Mouse (Mus musculus): ENCODE measurements around the gene 6030408B16Rik.

The 6030408B16Rik gene

DNA sequence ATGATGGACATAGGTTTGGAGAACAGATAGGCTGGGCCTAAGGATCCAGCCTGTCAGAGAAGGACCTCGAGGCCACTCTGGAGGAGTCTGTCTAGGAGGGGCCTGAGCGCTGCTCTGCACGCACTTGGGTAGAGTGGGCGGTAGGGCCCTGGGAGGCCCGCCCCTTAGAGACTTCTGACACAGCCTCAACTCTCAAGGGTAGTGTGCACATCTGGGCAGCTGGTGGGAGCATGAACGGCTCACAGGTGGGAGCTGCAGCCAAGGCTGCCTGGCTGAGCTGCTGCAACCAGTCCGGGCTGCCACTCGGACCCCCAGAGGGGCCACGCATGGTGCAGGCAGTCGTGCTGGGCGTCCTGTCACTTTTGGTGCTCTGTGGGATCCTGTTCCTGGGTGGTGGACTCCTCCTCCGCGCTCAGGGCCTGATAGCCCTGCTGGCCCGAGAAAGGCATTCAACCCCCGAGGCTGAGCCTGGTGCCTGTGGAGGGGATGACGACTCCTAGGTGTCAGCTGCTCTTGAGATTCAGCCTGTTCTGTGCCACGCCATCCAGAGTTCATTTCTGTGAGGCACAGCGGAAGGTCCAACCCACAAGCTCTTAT, at the start of gene 6030408B16Rik:
6030408B16Rik (plus strand) TSS at position 188 of the 597 bp plus-strand sequence.
- DNase-seq: no peak

DNA sequence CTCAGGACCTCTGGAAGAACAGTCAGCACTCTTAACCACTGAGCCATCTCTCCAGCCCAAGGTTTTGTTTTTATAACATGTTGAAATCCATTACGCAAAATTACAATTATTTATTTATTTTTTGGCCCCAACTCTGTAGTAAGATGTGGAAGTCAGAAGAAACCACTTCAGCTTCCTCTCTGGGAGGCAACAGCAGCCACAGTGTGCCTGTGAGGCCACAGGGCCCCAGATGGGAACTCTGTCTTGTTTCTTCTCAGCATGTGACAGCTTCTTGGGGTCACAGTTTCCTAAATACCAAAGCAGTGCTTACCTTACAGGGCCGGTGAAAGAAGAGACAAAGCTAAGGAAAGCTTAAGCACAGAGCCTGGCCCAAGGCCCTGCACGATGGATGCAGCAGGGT, 49.0 kb upstream of the 6030408B16Rik start:
- no peak for DNase-seq

GRCm38 (mm10) chr15:101246231-101247154, 46.5 kb upstream of the 6030408B16Rik start:
- DNase-seq: peak; percentile 97

DNA sequence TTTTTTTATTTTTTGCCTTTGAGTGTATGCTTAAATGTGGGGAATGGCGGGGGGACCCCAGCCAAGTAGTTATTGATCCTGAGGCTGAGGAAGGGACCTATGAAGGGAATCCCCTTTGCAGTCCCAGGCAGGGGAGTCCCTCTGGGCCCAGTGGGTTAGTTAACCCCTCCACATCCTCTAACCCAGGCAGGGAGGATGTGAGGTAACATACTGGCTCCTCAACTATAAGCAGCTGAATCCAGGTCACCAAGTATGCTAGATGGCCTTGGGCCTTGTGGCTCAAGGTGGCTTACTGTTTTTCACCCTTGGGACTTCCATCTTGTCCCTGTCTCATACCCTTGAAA, 45.9 kb upstream of the 6030408B16Rik start:
- peak; percentile 45 for DNase-seq

- peak; percentile 16 for DNase-seq
These were observed 44.8 kb upstream of the 6030408B16Rik start for GRCm38 (mm10) chr15:101248029-101248710.

DNA sequence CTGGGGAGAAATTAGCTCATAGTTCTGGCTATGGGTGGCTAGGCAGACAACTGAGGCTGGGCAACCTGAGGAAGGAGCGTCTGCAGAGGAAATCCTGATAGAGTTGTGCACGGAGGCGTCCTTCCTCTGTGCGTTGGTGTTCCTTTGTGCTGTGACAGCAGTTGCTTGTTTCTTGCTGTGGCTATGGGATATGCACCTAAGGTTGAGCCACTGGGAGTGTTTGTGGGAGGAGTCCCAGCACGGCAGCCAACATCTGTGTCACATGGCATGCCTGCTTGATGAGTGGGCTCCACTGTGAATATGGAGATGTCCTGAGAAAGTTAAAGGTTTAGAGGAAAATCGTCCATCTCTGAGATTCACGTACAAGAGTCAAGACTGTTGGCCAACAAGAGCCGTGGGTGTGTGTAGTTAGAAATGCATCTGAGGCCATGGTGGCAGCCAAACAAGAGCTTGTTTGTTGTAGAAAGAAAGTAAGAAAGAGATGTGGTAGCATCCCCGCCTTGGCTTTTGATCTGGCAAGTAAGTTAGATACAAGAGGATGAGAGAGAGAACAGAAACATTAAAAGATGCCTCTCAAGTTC, 42.7 kb upstream of the 6030408B16Rik start:
- peak; percentile 51 for DNase-seq

- DNase-seq: no peak
These were observed 41.1 kb upstream of the 6030408B16Rik start for GRCm38 (mm10) chr15:101251930-101252329.

GRCm38 (mm10) chr15:101252614-101253013, 40.4 kb upstream of the 6030408B16Rik start:
- no peak for DNase-seq

DNA sequence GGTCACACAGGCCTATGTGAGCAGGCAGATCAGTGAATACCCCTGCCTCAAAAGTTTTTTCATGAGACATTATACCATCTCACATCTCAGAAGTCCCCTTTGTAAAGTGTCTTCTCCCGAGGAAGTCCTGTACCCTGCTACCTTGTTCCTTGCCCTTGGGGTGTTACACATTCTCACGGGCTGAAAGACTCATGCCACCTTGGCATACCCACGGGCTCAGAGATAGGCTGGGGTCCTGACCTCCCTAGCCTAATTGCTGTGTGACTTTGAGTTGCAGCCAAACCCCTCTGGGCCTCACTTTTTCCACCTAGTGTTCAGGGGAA, 39.5 kb upstream of the 6030408B16Rik start:
- DNase-seq: no peak

- DNase-seq: peak; percentile 80
These were observed 38.9 kb upstream of the 6030408B16Rik start, which contains the start of gene Nr4a1 for GRCm38 (mm10) chr15:101253886-101254795. Gene Nr4a1, plus strand, starts transcription at chr15:101254269.

DNA sequence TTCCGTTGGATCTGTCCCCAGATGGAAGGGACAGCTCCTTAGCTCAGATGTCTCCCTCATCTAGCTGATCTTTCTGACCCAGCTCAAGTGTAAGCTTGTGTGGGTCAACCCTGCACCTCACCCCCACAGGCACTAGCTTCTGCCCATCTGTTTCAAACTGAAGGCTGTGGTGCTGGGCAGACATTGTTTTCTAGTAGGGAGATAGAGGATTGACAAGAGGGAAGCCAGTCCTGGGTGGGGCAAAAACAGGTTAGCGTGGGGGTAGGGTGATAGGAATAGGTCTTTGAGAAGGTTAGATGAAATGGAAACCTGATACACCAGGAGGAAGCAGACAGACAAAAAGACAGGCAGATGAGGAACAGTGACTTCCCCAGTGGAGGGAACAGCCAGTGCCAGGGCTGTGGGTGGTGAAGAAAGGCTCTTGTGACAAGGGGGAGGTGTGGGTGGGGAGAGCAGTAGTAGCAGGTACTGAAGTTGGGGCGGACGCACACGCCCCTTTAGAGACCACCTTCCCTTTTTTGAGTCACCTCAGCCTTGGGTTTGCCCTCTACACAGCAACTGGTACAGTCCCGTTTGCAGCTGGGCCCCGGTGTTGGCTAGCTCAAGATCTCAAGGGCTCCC, 37.1 kb upstream of the 6030408B16Rik start:
- peak; percentile 45 for DNase-seq

DNA sequence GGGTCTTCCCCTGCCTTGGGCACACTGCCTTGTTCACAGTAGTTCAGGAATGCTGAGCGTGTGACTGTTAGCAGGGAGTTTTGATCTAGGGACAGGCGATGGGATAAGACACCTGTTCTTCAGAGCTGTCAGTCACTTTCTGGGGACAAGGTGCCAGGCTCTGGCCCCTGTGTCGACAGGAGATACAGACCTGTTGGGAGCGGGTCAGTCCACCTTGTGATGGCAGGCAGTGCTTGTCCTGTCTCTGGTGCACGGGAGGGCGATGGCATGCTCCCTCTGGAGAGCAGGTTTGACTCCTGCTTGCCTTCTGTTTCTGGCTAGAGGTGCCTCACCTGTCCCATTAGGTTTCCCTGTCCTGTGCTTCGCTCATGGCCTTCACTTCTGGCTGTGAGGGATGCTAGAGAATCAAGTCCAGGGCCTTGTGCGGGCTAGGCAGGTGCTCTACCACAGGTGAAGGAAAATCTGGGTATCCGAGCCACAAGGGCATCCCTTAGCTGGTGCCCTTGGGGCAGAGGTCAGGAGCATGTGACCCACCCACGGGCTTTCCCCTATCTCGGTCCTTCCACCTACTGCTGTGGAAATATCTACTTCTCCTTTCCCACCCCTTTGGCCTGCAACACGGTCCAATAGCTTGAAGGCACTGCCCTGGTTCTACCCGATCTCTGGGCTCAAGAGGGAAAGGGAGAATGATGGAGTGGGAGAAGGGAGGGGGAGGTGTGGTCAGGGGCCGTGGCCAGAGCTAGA, 36.4 kb upstream of the 6030408B16Rik start:
- DNase-seq: no peak

- peak; percentile 93 for DNase-seq
These were observed 34.6 kb upstream of the 6030408B16Rik start for GRCm38 (mm10) chr15:101258420-101258819.

DNA sequence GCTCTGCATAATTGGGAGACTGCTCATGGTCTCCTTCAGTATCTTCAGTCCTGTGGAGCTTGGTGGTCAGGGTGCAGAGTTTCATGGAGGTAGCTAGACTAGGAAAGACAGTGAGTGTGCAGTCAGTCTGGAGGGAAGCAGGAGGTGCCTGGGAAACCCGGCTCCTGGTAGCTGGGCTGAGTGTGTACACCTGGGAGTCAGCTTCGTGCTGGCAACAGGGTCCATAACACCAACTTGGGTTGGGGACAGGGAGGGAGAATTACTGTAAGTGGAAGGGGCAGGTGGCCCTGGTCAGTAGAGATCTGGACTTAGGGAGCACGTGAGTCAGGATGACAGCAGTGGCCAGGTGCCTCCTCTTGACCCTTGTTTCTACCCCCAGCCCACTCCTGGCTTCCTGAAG, 33.1 kb upstream of the 6030408B16Rik start:
- no peak for DNase-seq

DNA sequence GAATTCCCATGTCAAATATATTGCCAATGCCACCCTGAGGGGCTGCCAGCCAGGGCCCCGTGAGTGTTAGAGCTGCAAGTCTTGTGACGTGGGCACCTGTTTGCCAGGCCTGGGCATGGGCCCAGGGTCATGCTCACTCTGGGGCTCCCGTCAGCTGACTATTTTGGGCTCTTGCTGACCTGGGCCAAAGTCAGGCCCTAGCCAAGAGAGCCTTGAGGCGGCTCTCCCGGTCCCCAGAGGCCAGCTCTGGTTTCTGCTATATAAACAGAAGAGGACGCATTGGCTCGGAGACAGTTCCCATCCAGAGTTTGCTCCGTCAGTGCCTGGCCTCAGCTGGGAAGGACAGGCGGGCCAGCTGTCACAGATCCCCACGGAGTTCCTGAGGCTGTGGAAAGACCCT, 32.6 kb upstream of the 6030408B16Rik start:
- peak; percentile 22 for DNase-seq

- peak; percentile 35 for DNase-seq
These were observed 32.0 kb upstream of the 6030408B16Rik start for GRCm38 (mm10) chr15:101260874-101261622.

DNA sequence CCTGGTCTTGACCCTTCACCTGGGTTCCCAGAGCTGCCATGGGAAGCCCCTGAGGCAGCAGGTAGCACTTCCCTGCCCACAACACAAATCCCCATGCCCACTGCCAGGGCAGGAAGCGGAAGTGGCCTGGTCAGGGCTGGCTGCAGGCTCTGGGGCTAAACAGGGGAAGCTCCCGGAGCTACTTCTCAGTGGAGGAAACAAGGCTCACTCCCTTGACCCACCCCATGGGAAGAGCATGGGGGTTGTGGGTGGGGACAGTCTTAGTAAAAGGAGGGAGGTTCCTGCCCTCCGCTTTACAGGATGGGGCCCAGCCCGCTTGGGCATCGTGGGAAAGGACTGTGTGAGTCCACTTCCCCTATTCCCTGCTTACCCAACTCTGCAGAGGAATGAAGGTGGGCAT, 30.5 kb upstream of the 6030408B16Rik start:
- peak; percentile 29 for DNase-seq

DNA sequence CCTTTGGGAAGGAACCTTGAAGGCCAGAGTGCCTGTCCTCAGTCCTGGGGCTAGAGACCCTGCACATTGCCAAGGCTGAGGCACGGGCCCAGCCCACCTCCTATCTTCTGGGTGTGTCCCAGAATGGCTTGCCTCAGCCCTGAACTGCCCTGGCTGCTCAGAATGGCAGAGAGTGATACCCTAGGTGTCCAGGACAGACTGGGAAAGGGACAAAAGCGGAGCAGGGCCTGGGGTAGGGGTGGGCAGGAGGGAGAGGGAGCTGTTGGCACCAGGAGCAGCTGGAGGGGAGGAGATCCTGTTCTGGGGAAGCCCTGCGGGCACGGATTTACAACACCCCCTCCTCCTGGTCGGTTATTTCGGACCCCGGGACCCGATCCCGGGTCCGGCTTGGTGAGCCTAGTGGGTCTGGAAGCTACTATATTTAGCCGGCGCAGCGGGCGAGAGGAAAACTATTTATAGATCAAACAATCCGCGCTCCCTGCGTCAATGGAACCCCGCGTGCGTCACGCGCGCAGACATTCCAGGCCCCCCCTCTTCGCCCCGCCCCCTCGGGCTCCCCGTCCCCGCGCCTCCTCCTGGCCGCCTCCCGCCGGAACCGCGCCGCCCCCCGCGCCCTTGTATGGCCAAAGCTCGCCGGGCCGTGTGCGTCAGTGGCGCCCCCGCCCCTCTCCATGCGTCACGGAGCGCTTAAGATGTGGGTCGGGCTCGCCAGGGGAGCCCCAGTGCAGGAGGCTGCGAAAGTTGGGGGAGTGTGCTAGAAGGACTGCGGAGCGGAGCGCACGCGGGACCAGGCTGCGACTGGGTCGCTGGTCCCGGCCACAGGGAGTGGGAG, 26.7 kb upstream of the 6030408B16Rik start:
- DNase-seq: peak; percentile 91

Data from thymus, postnatal 14 days (tissue).